In genomic region chr13:104177796-104178649, GRCm38 (mm10) we compare ENCODE assay signal across 8 mouse cellular contexts. TPM values are rescaled to one million over a fixed set of nuclear protein-coding genes. Genes with fewer than 3 reads are reported as not detected.
DNase-seq lines count a peak whose midpoint lies in the region; ATAC-seq and TF ChIP-seq lines count a peak whose summit lies in the region.

TSS of gene Trappc13 (minus strand) at chr13:104178469.

- peak; percentile 86 for ATAC-seq in cerebellum, adult (ENCODE audit: insufficient number of reproducible peaks, low FRiP score, low TSS enrichment)
- ATAC-seq in kidney, postnatal 0 days (replicated peaks; ENCODE audit: low FRiP score, low read depth), result peak; percentile 86
- ATAC-seq in liver, embryonic 11.5 days (replicated peaks; ENCODE audit: low FRiP score), result peak; percentile 83

- H3K36me3 ChIP-seq in embryonic facial prominence, embryonic 10.5 days (replicated peaks), result peaks cover 41% of the 10 kb centered on the region
- H3K36me3 ChIP-seq in heart, embryonic 10.5 days, result peaks cover 15% of the 10 kb centered on the region; the same call in 1 of the 2 replicates
- H3K36me3 ChIP-seq in kidney, postnatal 0 days (ENCODE audit: insufficient read depth, low read length), result 0 out of 2 replicates have a peak, but pooled peaks cover 5% of the 10 kb centered on the region
- H3K36me3 ChIP-seq in liver, embryonic 11.5 days (ENCODE audit: control insufficient read depth, insufficient read depth, low read length), result peaks cover 2% of the 10 kb centered on the region; the same call in 1 of the 2 replicates

- no peaks in the 10 kb centered on the region for H3K9me3 ChIP-seq in embryonic facial prominence, embryonic 10.5 days
- H3K9me3 ChIP-seq in heart, embryonic 10.5 days, result no peaks in the 10 kb centered on the region
- H3K9me3 ChIP-seq in kidney, postnatal 0 days (replicated peaks; ENCODE audit: low read length), result no peaks in the 10 kb centered on the region
- H3K9me3 ChIP-seq in liver, embryonic 11.5 days (ENCODE audit: control insufficient read depth, low read length), result no peaks in the 10 kb centered on the region

- peaks cover 18% of the 10 kb centered on the region for H3K4me1 ChIP-seq in embryonic facial prominence, embryonic 10.5 days
- H3K4me1 ChIP-seq in heart, embryonic 10.5 days, result peaks cover 14% of the 10 kb centered on the region
- peaks cover 3% of the 10 kb centered on the region for H3K4me1 ChIP-seq in kidney, postnatal 0 days (replicated peaks; ENCODE audit: insufficient read depth, low read length)
- peaks cover 9% of the 10 kb centered on the region; the same call in 1 of the 2 replicates for H3K4me1 ChIP-seq in liver, embryonic 11.5 days (replicated peaks; ENCODE audit: control insufficient read depth, insufficient read depth, low read length)

- peak within 1 kb of the TSS; percentile 81 for H3K4me2 ChIP-seq in kidney, postnatal 0 days (ENCODE audit: low read length)
- peak within 1 kb of the TSS; percentile 80 for H3K4me2 ChIP-seq in liver, embryonic 11.5 days

- H3K27me3 ChIP-seq in embryonic facial prominence, embryonic 10.5 days (replicated peaks; ENCODE audit: low read depth, poor library complexity, severe bottlenecking), result no peaks in the 10 kb centered on the region
- H3K27me3 ChIP-seq in heart, embryonic 10.5 days (ENCODE audit: insufficient read depth, poor library complexity, severe bottlenecking), result no peaks in the 10 kb centered on the region
- no peaks in the 10 kb centered on the region for H3K27me3 ChIP-seq in kidney, postnatal 0 days (ENCODE audit: insufficient read depth, low read length)
- H3K27me3 ChIP-seq in liver, embryonic 11.5 days (replicated peaks; ENCODE audit: control insufficient read depth, insufficient read depth, low read length), result no peaks in the 10 kb centered on the region

- H3K4me3 ChIP-seq in embryonic facial prominence, embryonic 10.5 days, result peak within 1 kb of the TSS; percentile 82
- peak within 1 kb of the TSS; percentile 78 for H3K4me3 ChIP-seq in heart, embryonic 10.5 days
- H3K4me3 ChIP-seq in kidney, postnatal 0 days (replicated peaks; ENCODE audit: low read depth, low read length), result peak within 1 kb of the TSS; percentile 78
- H3K4me3 ChIP-seq in liver, embryonic 11.5 days (ENCODE audit: low read depth, low read length), result peak within 1 kb of the TSS; percentile 72

- under 1% methylated on average over 32 of the region's 32 CpGs for WGBS in embryonic facial prominence, embryonic 10.5 days
- WGBS in heart, embryonic 10.5 days, result under 1% methylated on average over 32 of the region's 32 CpGs
- WGBS in kidney, postnatal 0 days, result 1% methylated on average over 32 of the region's 32 CpGs
- under 1% methylated on average over 32 of the region's 32 CpGs for WGBS in liver, embryonic 11.5 days

- peak within 1 kb of the TSS; percentile 78 for H3K9ac ChIP-seq in kidney, postnatal 0 days (ENCODE audit: low read depth, low read length)
- peak within 1 kb of the TSS; percentile 82 for H3K9ac ChIP-seq in liver, embryonic 11.5 days (ENCODE audit: low read depth, low read length)

- peak within 1 kb of the TSS; percentile 92 for H3K27ac ChIP-seq in embryonic facial prominence, embryonic 10.5 days (replicated peaks)
- H3K27ac ChIP-seq in heart, embryonic 10.5 days, result peak within 1 kb of the TSS; percentile 93
- peak within 1 kb of the TSS; percentile 89 for H3K27ac ChIP-seq in kidney, postnatal 0 days
- H3K27ac ChIP-seq in liver, embryonic 11.5 days (ENCODE audit: low read depth, low read length), result peak within 1 kb of the TSS; percentile 83

- no peak for DNase-seq in cerebellum, adult 9-11 months
- DNase-seq in NIH3T3 (ENCODE audit: low read depth), result peak; percentile 87
- DNase-seq in embryonic facial prominence, embryonic 10.5 days (ENCODE audit: low spot score), result peak; percentile 88
- peak; percentile 95 for DNase-seq in heart, embryonic 10.5 days (ENCODE audit: low spot score)
- no peak for DNase-seq in kidney, postnatal 0 days (ENCODE audit: low spot score)
- peak; percentile 85 for DNase-seq in liver, embryonic 11.5 days (ENCODE audit: low spot score)
- DNase-seq in ovary, postnatal 10 days (ENCODE audit: low spot score), result peak; percentile 16

- no peak for TF ChIP-seq CTCF in kidney, postnatal 0 days (IDR thresholded peaks at IDR 0.05; ENCODE audit: low read depth)

RNA-seq across cellular contexts. Expression of gene Trappc13, which starts in this region (rescaled TPM):
- polyA plus RNA-seq in embryonic facial prominence, embryonic 10.5 days (2016; fragmentation: Nextera tagmentation; extraction: Ambion mirVana), result 74.9 and 81.2 TPM in 2 replicates
- polyA plus RNA-seq in heart, embryonic 10.5 days (2016; fragmentation: Nextera tagmentation; extraction: Ambion mirVana), result 60.6 and 64.6 TPM in 2 replicates
- 43.5 and 48.1 TPM in 2 replicates for polyA plus RNA-seq in kidney, postnatal 0 days (2015; fragmentation: Nextera tagmentation; extraction: Ambion mirVana)
- 57.3 and 60.6 TPM in 2 replicates for polyA plus RNA-seq in liver, embryonic 11.5 days (2014; fragmentation: Nextera tagmentation; extraction: Ambion mirVana)

Comparison
In these comparisons a context has a peak if more than half of its experiments do, and no peak if none do; other contexts are left out.
1. DNase-seq: peak in NIH3T3 (single experiment), embryonic facial prominence, embryonic 10.5 days (single experiment), heart, embryonic 10.5 days (single experiment), liver, embryonic 11.5 days (single experiment) and ovary, postnatal 10 days (single experiment); none in cerebellum, adult 9-11 months (single experiment) and kidney, postnatal 0 days (single experiment).
2. Peak in every context shown above with its lines, with median percentiles within 50 percentile points of each other: ATAC-seq, H3K27ac ChIP-seq and H3K4me3 ChIP-seq.